Mouse (Mus musculus) MEL (cell line): Measurements from ENCODE around the gene Fars2. TPM values are rescaled to one million over a fixed set of nuclear protein-coding genes. Genes with fewer than 3 reads are reported as not detected.

Experiments
- DNase-seq: peaks from one replicate; pipeline ENCODE4 v3.0.0; 2011; ENCODE audit warnings: low read depth, low spot score
- H3K27ac ChIP-seq: 2 replicates; pipeline ENCODE4 v1.5.1; 2012; ENCODE audit warnings: low read depth, mild to moderate bottlenecking, control low read depth, low read length, moderate library complexity; ENCODE audit not compliant: control insufficient read depth
- H3K27me3 ChIP-seq, 2 experiments: fragments of 150-350 bp in 1 of 2; sonication (generic) in 1 of 2; 2 replicates each; pipeline ENCODE4 v1.6.1; 2012; ENCODE audit warnings: low read length in 2 of 2, mild to moderate bottlenecking in 2 of 2, improper control_type of control experiment in 1 of 2, moderate library complexity in 1 of 2; ENCODE audit not compliant: insufficient read depth in 2 of 2, control insufficient read depth in 1 of 2
- H3K36me3 ChIP-seq, 2 experiments: 2 replicates each; pipeline ENCODE4 v1.6.1; 2012 to 2014; ENCODE audit warnings: low read length in 2 of 2, improper control_type of control experiment in 1 of 2, inconsistent platforms in 1 of 2, mild to moderate bottlenecking in 1 of 2; ENCODE audit not compliant: insufficient read depth in 2 of 2, control insufficient read depth in 1 of 2
- H3K4me1 ChIP-seq, 2 experiments: fragments of 150-350 bp in 1 of 2; sonication (generic) in 1 of 2; 2 replicates each; pipeline ENCODE4 v1.6.1; 2012; ENCODE audit warnings: low read length in 2 of 2, improper control_type of control experiment in 1 of 2, mild to moderate bottlenecking in 1 of 2; ENCODE audit not compliant: insufficient read depth in 2 of 2, control insufficient read depth in 1 of 2
- H3K4me3 ChIP-seq, 2 experiments: fragments of 150-350 bp in 1 of 2; sonication (generic) in 1 of 2; 2 replicates each; pipeline ENCODE4 v1.5.1; 2012; ENCODE audit warnings: low read depth in 2 of 2, low read length in 2 of 2, mild to moderate bottlenecking in 2 of 2, moderate library complexity in 2 of 2, control low read depth in 1 of 2, improper control_type of control experiment in 1 of 2; ENCODE audit not compliant: control insufficient read depth in 1 of 2, insufficient read depth in 1 of 2
- H3K79me2 ChIP-seq: 2 replicates; pipeline ENCODE4 v1.6.1; 2012; ENCODE audit warnings: mild to moderate bottlenecking, low read length, moderate library complexity; ENCODE audit not compliant: control insufficient read depth, poor library complexity, insufficient read depth
- H3K9ac ChIP-seq: 2 replicates; pipeline ENCODE4 v1.6.1; 2012; ENCODE audit warnings: low read depth, mild to moderate bottlenecking, control low read depth, low read length, moderate library complexity; ENCODE audit not compliant: control insufficient read depth, poor library complexity, severe bottlenecking
- H3K9me3 ChIP-seq: fragments of 150-350 bp; sonication (generic); replicated peaks from 2 replicates; pipeline ENCODE4 v1.6.1; 2012; ENCODE audit warnings: mild to moderate bottlenecking, low read length, improper control_type of control experiment, moderate library complexity; ENCODE audit not compliant: insufficient read depth
- CHD1 ChIP-seq: IDR thresholded peaks from 2 replicates; pipeline ENCODE4 v1.6.1; 2012; ENCODE audit warnings: low read depth, mild to moderate bottlenecking, inconsistent platforms, low read length, improper control_type of control experiment
- E2F4 ChIP-seq: IDR thresholded peaks from 2 replicates; pipeline ENCODE4 v1.6.1; 2011; ENCODE audit warnings: low read depth, low read length, improper control_type of control experiment, borderline replicate concordance
- ELF1 ChIP-seq: IDR thresholded peaks from 2 replicates; pipeline ENCODE4 v1.6.1; 2014; ENCODE audit warnings: low read depth, mild to moderate bottlenecking, inconsistent platforms, low read length, improper control_type of control experiment, moderate library complexity
- EP300 ChIP-seq, 2 experiments: IDR thresholded peaks; 2 replicates each; pipeline ENCODE4 v1.6.1; 2011; ENCODE audit warnings: improper control_type of control experiment in 2 of 2, low read length in 2 of 2, low read depth in 1 of 2, mild to moderate bottlenecking in 1 of 2
- ETS1 ChIP-seq: IDR thresholded peaks from 2 replicates; pipeline ENCODE4 v1.6.1; 2012; ENCODE audit warnings: low read depth, mild to moderate bottlenecking, inconsistent platforms, low read length, improper control_type of control experiment, moderate library complexity
- GABPA ChIP-seq: IDR thresholded peaks from 2 replicates; pipeline ENCODE4 v1.6.1; 2012; ENCODE audit warnings: low read depth, mild to moderate bottlenecking, inconsistent platforms, low read length, improper control_type of control experiment, moderate library complexity
- GATA1 ChIP-seq: IDR thresholded peaks from 2 replicates; pipeline ENCODE4 v1.6.1; 2011; ENCODE audit warnings: low read depth, low read length, improper control_type of control experiment
- HCFC1 ChIP-seq: IDR thresholded peaks from 2 replicates; pipeline ENCODE4 v1.6.1; 2012; ENCODE audit warnings: low read depth, mild to moderate bottlenecking, inconsistent platforms, low read length, improper control_type of control experiment, moderate library complexity
- JUND ChIP-seq: IDR thresholded peaks from 2 replicates; pipeline ENCODE4 v1.6.1; 2011; ENCODE audit warnings: low read depth, mild to moderate bottlenecking, improper control_type of control experiment, low read length
- KAT2A ChIP-seq: conservative IDR thresholded peaks from 2 replicates; pipeline ENCODE4 v1.6.1; 2012; ENCODE audit warnings: low read depth, low read length, improper control_type of control experiment, inconsistent platforms
- MAX ChIP-seq: IDR thresholded peaks from 2 replicates; pipeline ENCODE4 v1.6.1; 2011; ENCODE audit warnings: low read length, improper control_type of control experiment
- MXI1 ChIP-seq: IDR thresholded peaks from 2 replicates; pipeline ENCODE4 v1.6.1; 2011; ENCODE audit warnings: mild to moderate bottlenecking, low read depth, low read length, improper control_type of control experiment
- MYB ChIP-seq: IDR thresholded peaks from 2 replicates; pipeline ENCODE4 v1.6.1; 2011; ENCODE audit warnings: mild to moderate bottlenecking, low read depth, low read length, improper control_type of control experiment
- MYC ChIP-seq: IDR thresholded peaks from 2 replicates; pipeline ENCODE4 v1.6.1; 2011; ENCODE audit warnings: low read depth, mild to moderate bottlenecking, low read length, improper control_type of control experiment, moderate library complexity
- NELFE ChIP-seq: IDR thresholded peaks from 2 replicates; pipeline ENCODE4 v1.6.1; 2011; ENCODE audit warnings: low read depth, low read length, improper control_type of control experiment
- NRF1 ChIP-seq: IDR thresholded peaks from 2 replicates; pipeline ENCODE4 v1.6.1; 2014; ENCODE audit warnings: low read depth, mild to moderate bottlenecking, inconsistent platforms, low read length, improper control_type of control experiment, moderate library complexity; ENCODE audit not compliant: poor library complexity, insufficient read depth, severe bottlenecking
- POLR2A ChIP-seq, 2 experiments: IDR thresholded peaks; 2 replicates each; pipeline ENCODE4 v1.6.1; 2011 to 2012; ENCODE audit warnings: low read length in 2 of 2, mild to moderate bottlenecking in 2 of 2, control low read depth in 1 of 2, improper control_type of control experiment in 1 of 2, low read depth in 1 of 2, moderate library complexity in 1 of 2; ENCODE audit not compliant: control insufficient read depth in 1 of 2, insufficient read depth in 1 of 2, poor library complexity in 1 of 2
- POLR2AphosphoS2 ChIP-seq: IDR thresholded peaks from 2 replicates; pipeline ENCODE4 v1.6.1; 2011; ENCODE audit warnings: low read length, improper control_type of control experiment
- POLR2AphosphoS5 ChIP-seq: IDR thresholded peaks from 2 replicates; pipeline ENCODE4 v1.6.1; 2012; ENCODE audit warnings: low read depth, borderline replicate concordance, mild to moderate bottlenecking, inconsistent platforms, low read length, moderate library complexity, mixed read lengths
- RCOR1 ChIP-seq: IDR thresholded peaks from 2 replicates; pipeline ENCODE4 v1.6.1; 2012; ENCODE audit warnings: low read depth, mild to moderate bottlenecking, inconsistent platforms, low read length, improper control_type of control experiment
- SIN3A ChIP-seq: IDR thresholded peaks from 2 replicates; pipeline ENCODE4 v1.6.1; 2012; ENCODE audit warnings: low read length, improper control_type of control experiment, inconsistent platforms
- SMC3 ChIP-seq: IDR thresholded peaks from 2 replicates; pipeline ENCODE4 v1.6.1; 2011; ENCODE audit warnings: low read depth, low read length, improper control_type of control experiment
- TAL1 ChIP-seq: IDR thresholded peaks from 2 replicates; pipeline ENCODE4 v1.6.1; 2012; ENCODE audit warnings: mild to moderate bottlenecking, inconsistent platforms, low read length, moderate library complexity, mixed read lengths
- TBP ChIP-seq: IDR thresholded peaks from 2 replicates; pipeline ENCODE4 v1.8.0; 2011; ENCODE audit warnings: low read depth, low read length, improper control_type of control experiment
- USF1 ChIP-seq: IDR thresholded peaks from 2 replicates; pipeline ENCODE4 v1.6.1; 2014; ENCODE audit warnings: low read depth, mild to moderate bottlenecking, inconsistent platforms, low read length, improper control_type of control experiment, moderate library complexity
- ZC3H11A ChIP-seq: IDR thresholded peaks from 2 replicates; pipeline ENCODE4 v1.6.1; 2012; ENCODE audit warnings: low read depth, mild to moderate bottlenecking, inconsistent platforms, low read length, improper control_type of control experiment
- ZMIZ1 ChIP-seq: IDR thresholded peaks from 2 replicates; pipeline ENCODE4 v1.6.1; 2012; ENCODE audit warnings: low read depth, mild to moderate bottlenecking, inconsistent platforms, low read length, improper control_type of control experiment, moderate library complexity
- polyA plus RNA-seq, 2 experiments: library from polyadenylated mRNA; stranded (reverse) in 1 of 2; unstranded in 1 of 2; fragments of >175 nt in 1 of 2; fragments of >200 nt in 1 of 2; gene quantifications; 2 replicates each; pipeline versions ENCODE4 v1.2.1 to v1.2.4; 2012; ENCODE audit warnings: low replicate concordance in 2 of 2, low read depth in 1 of 2; ENCODE audit not compliant: insufficient read length in 2 of 2, insufficient read depth in 1 of 2, missing spikeins in 1 of 2
- total RNA-seq: library from RNA; depleted of rRNA; stranded (reverse); fragments of 300-350 nt; gene quantifications from 2 replicates; pipeline ENCODE4 v1.2.3, GENCODE M21; 2012

Fars2 gene
- total and polyA plus RNA-seq, 3 experiments = 32.6 to 39.2 TPM; not detected in 1

DNA sequence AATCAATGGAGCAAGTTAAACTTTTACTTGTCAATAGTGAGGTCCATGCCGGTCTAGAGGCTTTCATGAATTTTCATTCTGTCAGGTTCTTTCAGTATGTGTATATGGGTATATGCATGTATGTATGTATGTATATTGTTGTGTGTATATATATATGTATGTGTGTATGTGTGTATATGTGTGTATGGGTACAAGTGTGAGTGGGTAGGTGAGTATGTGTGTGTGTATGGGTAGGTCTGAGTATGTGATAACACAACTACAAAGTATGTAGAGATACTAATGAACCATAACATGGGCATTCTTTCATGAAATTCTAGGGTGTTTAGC, 504.1 kb downstream of the Fars2 start:
- Histone ChIP-seq H3K9me3 (no peaks in the 10 kb centered on the region), H3K4me3 (no peak overlapping the region), H3K27ac (no peak overlapping the region), H3K27me3 (no peaks in the 10 kb centered on the region; a peak in 2 of 4 replicates), H3K4me1 (no peaks in the 10 kb centered on the region), H3K9ac (no peak overlapping the region), H3K79me2 (no peaks in the 10 kb centered on the region), H3K36me3 (no peaks in the 10 kb centered on the region)
- TF ChIP-seq SIN3A (no peak), USF1 (no peak), POLR2AphosphoS2 (no peak), SMC3 (no peak), RCOR1 (no peak), JUND (no peak)
- no peak for DNase-seq

DNA sequence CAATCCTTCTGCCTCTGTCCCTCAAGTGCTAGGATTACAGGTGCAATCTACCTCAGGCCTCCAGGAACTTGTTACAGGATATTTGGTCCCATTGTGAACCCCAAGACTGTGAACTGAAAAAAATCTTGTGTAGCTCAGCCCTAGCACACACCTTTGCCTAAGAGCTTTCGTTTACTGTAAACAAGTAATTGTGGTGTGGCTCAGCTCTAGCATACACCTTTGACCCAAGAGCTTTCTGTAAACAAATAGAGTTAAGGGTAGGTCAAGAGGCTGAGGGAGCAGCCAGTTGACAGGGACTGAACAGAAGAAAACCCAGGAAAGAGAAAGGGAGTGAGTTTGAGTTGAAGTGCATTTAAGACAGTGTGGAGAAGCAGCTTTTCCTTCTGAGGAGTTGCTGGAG, 506.3 kb downstream of the Fars2 start:
- H3K27me3 ChIP-seq = no peaks in the 10 kb centered on the region; a peak in 2 of 4 replicates

GRCm38 (mm10) chr13:36629154-36629553, 511.9 kb downstream of the Fars2 start:
- DNase-seq = no peak
- no peak for TF ChIP-seq POLR2AphosphoS5
- no peak for TF ChIP-seq NELFE
- TF ChIP-seq CHD1 = no peak
- TF ChIP-seq GABPA = no peak
- TF ChIP-seq ZMIZ1 = no peak
- TF ChIP-seq SMC3 = no peak
- TF ChIP-seq SIN3A = no peak
- TF ChIP-seq TBP = no peak
- no peak for TF ChIP-seq GATA1
- TF ChIP-seq MXI1 = no peak
- no peak for TF ChIP-seq POLR2A (IDR thresholded peaks at IDR 0.05; ENCODE audit: control insufficient read depth in 1 of 2, insufficient read depth in 1 of 2, low read depth in 1 of 2, low read length in 2 of 2, poor library complexity in 1 of 2)
- TF ChIP-seq ETS1 = no peak
- TF ChIP-seq MYC = no peak
- no peak for TF ChIP-seq USF1
- no peak for TF ChIP-seq MAX
- TF ChIP-seq NRF1 = no peak
- TF ChIP-seq EP300 (IDR thresholded peaks at IDR 0.05; ENCODE audit: low read depth in 1 of 2, low read length in 2 of 2) = no peak
- TF ChIP-seq RCOR1 = no peak
- no peak for TF ChIP-seq E2F4
- TF ChIP-seq, all 39 proteins: peak for 0
- Histone ChIP-seq H3K79me2 (no peaks in the 10 kb centered on the region), H3K4me1 (no peaks in the 10 kb centered on the region), H3K9me3 (no peaks in the 10 kb centered on the region), H3K27me3 (no peaks in the 10 kb centered on the region; a peak in 1 of 4 replicates), H3K4me3 (no peak overlapping the region), H3K9ac (no peak overlapping the region), H3K36me3 (no peaks in the 10 kb centered on the region), H3K27ac (no peak overlapping the region)

More for the DNA sequence above, 506.3 kb downstream of the Fars2 start:
- Histone ChIP-seq H3K27ac (no peak overlapping the region), H3K4me1 (no peaks in the 10 kb centered on the region), H3K4me3 (no peak overlapping the region), H3K79me2 (no peaks in the 10 kb centered on the region), H3K36me3 (no peaks in the 10 kb centered on the region), H3K9me3 (no peaks in the 10 kb centered on the region), H3K9ac (no peak overlapping the region)
- DNase-seq = no peak
- no peak for TF ChIP-seq JUND
- TF ChIP-seq MYB = no peak
- TF ChIP-seq NELFE = no peak
- no peak for TF ChIP-seq ZC3H11A
- TF ChIP-seq KAT2A = no peak
- no peak for TF ChIP-seq POLR2A (IDR thresholded peaks at IDR 0.05; ENCODE audit: control insufficient read depth in 1 of 2, insufficient read depth in 1 of 2, low read depth in 1 of 2, low read length in 2 of 2, poor library complexity in 1 of 2)
- TF ChIP-seq ELF1 = no peak
- TF ChIP-seq E2F4 = no peak
- TF ChIP-seq TAL1 = no peak
- no peak for TF ChIP-seq ZMIZ1
- TF ChIP-seq MYC = no peak
- TF ChIP-seq HCFC1 = no peak
- TF ChIP-seq GABPA = no peak
- TF ChIP-seq GATA1 = no peak
- TF ChIP-seq POLR2AphosphoS2 = no peak
- TF ChIP-seq SMC3 = no peak
